Mouse (Mus musculus): ENCODE measurements around the gene Papss2. TPM values are rescaled to one million over a fixed set of nuclear protein-coding genes. Genes with fewer than 3 reads are reported as not detected.

Papss2 gene
- polyA plus RNA-seq, 1 experiment: 0.01 TPM

GRCm38 (mm10) chr19:32620859-32621445, 25.4 kb downstream of the Papss2 start:
- no peaks in the 10 kb centered on the region for H3K9me3 ChIP-seq (ENCODE audit: control insufficient read depth, low read length)
- no peak overlapping the region for H3K4me3 ChIP-seq (replicated peaks)
- H3K27me3 ChIP-seq (ENCODE audit: control insufficient read depth): no peaks in the 10 kb centered on the region
- H3K36me3 ChIP-seq (ENCODE audit: control insufficient read depth): no peaks in the 10 kb centered on the region
- TF ChIP-seq GATA1 (IDR thresholded peaks at IDR 0.05; ENCODE audit: low read length): no peak
- no peaks in the 10 kb centered on the region for H3K4me1 ChIP-seq (ENCODE audit: control insufficient read depth)

- no peak for TF ChIP-seq GATA1 (IDR thresholded peaks at IDR 0.05; ENCODE audit: low read length)
- TF ChIP-seq TAL1 (IDR thresholded peaks at IDR 0.05; ENCODE audit: low read length): no peak
- Histone ChIP-seq H3K9me3 (ENCODE audit: control insufficient read depth, low read length) (no peaks in the 10 kb centered on the region), H3K27me3 (ENCODE audit: control insufficient read depth) (no peaks in the 10 kb centered on the region), H3K36me3 (ENCODE audit: control insufficient read depth) (no peaks in the 10 kb centered on the region), H3K4me1 (ENCODE audit: control insufficient read depth) (no peaks in the 10 kb centered on the region), H3K4me3 (replicated peaks) (no peak overlapping the region)
Measured at GRCm38 (mm10) chr19:32622142-32622541, 26.6 kb downstream of the Papss2 start.

GRCm38 (mm10) chr19:32626768-32627331, 31.3 kb downstream of the Papss2 start:
- no peak overlapping the region for H3K4me3 ChIP-seq (replicated peaks)
- H3K27me3 ChIP-seq (ENCODE audit: control insufficient read depth): no peaks in the 10 kb centered on the region
- H3K4me1 ChIP-seq (ENCODE audit: control insufficient read depth): no peaks in the 10 kb centered on the region
- no peaks in the 10 kb centered on the region for H3K36me3 ChIP-seq (ENCODE audit: control insufficient read depth)
- TF ChIP-seq GATA1 (IDR thresholded peaks at IDR 0.05; ENCODE audit: low read length) (no peak), TAL1 (IDR thresholded peaks at IDR 0.05; ENCODE audit: low read length) (no peak)
- H3K9me3 ChIP-seq (ENCODE audit: control insufficient read depth, low read length): no peaks in the 10 kb centered on the region

GRCm38 (mm10) chr19:32627631-32628030, 32.0 kb downstream of the Papss2 start:
- H3K9me3 ChIP-seq (ENCODE audit: control insufficient read depth, low read length): no peaks in the 10 kb centered on the region
- no peak for TF ChIP-seq GATA1 (IDR thresholded peaks at IDR 0.05; ENCODE audit: low read length)
- no peak for TF ChIP-seq TAL1 (IDR thresholded peaks at IDR 0.05; ENCODE audit: low read length)
- H3K4me1 ChIP-seq (ENCODE audit: control insufficient read depth): no peaks in the 10 kb centered on the region

GRCm38 (mm10) chr19:32628572-32629132, 33.1 kb downstream of the Papss2 start:
- no peak overlapping the region for H3K4me3 ChIP-seq (replicated peaks)
- H3K27me3 ChIP-seq (ENCODE audit: control insufficient read depth): no peaks in the 10 kb centered on the region
- no peaks in the 10 kb centered on the region for H3K9me3 ChIP-seq (ENCODE audit: control insufficient read depth, low read length)
- TF ChIP-seq GATA1 (IDR thresholded peaks at IDR 0.05; ENCODE audit: low read length): no peak
- no peak for TF ChIP-seq TAL1 (IDR thresholded peaks at IDR 0.05; ENCODE audit: low read length)
- no peaks in the 10 kb centered on the region for H3K4me1 ChIP-seq (ENCODE audit: control insufficient read depth)
- H3K36me3 ChIP-seq (ENCODE audit: control insufficient read depth): no peaks in the 10 kb centered on the region

More at GRCm38 (mm10) chr19:32627631-32628030, 32.0 kb downstream of the Papss2 start:
- Histone ChIP-seq H3K4me3 (replicated peaks) (no peak overlapping the region), H3K27me3 (ENCODE audit: control insufficient read depth) (no peaks in the 10 kb centered on the region), H3K36me3 (ENCODE audit: control insufficient read depth) (no peaks in the 10 kb centered on the region)

GRCm38 (mm10) chr19:32634916-32635315, 39.3 kb downstream of the Papss2 start:
- H3K36me3 ChIP-seq (ENCODE audit: control insufficient read depth): no peaks in the 10 kb centered on the region
- H3K27me3 ChIP-seq (ENCODE audit: control insufficient read depth): no peaks in the 10 kb centered on the region
- no peaks in the 10 kb centered on the region for H3K9me3 ChIP-seq (ENCODE audit: control insufficient read depth, low read length)
- peaks cover 15% of the 10 kb centered on the region for H3K4me1 ChIP-seq (ENCODE audit: control insufficient read depth)
- TF ChIP-seq GATA1 (IDR thresholded peaks at IDR 0.05; ENCODE audit: low read length) (no peak), TAL1 (IDR thresholded peaks at IDR 0.05; ENCODE audit: low read length) (no peak)
- no peak overlapping the region for H3K4me3 ChIP-seq (replicated peaks)

- no peak overlapping the region for H3K4me3 ChIP-seq (replicated peaks)
- TF ChIP-seq TAL1 (IDR thresholded peaks at IDR 0.05; ENCODE audit: low read length): no peak
- TF ChIP-seq GATA1 (IDR thresholded peaks at IDR 0.05; ENCODE audit: low read length): no peak
- no peaks in the 10 kb centered on the region for H3K36me3 ChIP-seq (ENCODE audit: control insufficient read depth)
Measured at GRCm38 (mm10) chr19:32637357-32638275, 42.0 kb downstream of the Papss2 start.

GRCm38 (mm10) chr19:32638276-32638903, 42.8 kb downstream of the Papss2 start:
- TF ChIP-seq GATA1 (IDR thresholded peaks at IDR 0.05; ENCODE audit: low read length) (no peak), TAL1 (IDR thresholded peaks at IDR 0.05; ENCODE audit: low read length) (no peak)
- H3K27me3 ChIP-seq (ENCODE audit: control insufficient read depth): no peaks in the 10 kb centered on the region
- no peaks in the 10 kb centered on the region; the same call in 1 of the 2 replicates for H3K9me3 ChIP-seq (ENCODE audit: control insufficient read depth, low read length)
- no peaks in the 10 kb centered on the region for H3K36me3 ChIP-seq (ENCODE audit: control insufficient read depth)
- H3K4me3 ChIP-seq (replicated peaks): no peak overlapping the region
- H3K4me1 ChIP-seq (ENCODE audit: control insufficient read depth): peaks cover 15% of the 10 kb centered on the region

More at GRCm38 (mm10) chr19:32637357-32638275, 42.0 kb downstream of the Papss2 start:
- Histone ChIP-seq H3K4me1 (ENCODE audit: control insufficient read depth) (peaks cover 15% of the 10 kb centered on the region), H3K9me3 (ENCODE audit: control insufficient read depth, low read length) (no peaks in the 10 kb centered on the region), H3K27me3 (ENCODE audit: control insufficient read depth) (no peaks in the 10 kb centered on the region)
